Mouse (Mus musculus) erythroblast, embryonic 14.5 days (primary cell): ENCODE measurements at regions not wholly inside any gene's neighbourhood (a gene's known extent, or its start where the extent isn't known, plus 50 kb on each side); places are given as distances from the start of the nearest gene placed in this dataset.

Experiments used
- H3K27me3 ChIP-seq: 2 replicates; pipeline ENCODE4 v1.6.1; 2012; ENCODE audit warnings: inconsistent platforms; ENCODE audit not compliant: control insufficient read depth
- H3K36me3 ChIP-seq: 2 replicates; pipeline ENCODE4 v1.6.1; 2012; ENCODE audit warnings: mild to moderate bottlenecking, inconsistent platforms; ENCODE audit not compliant: control insufficient read depth
- H3K4me1 ChIP-seq: 2 replicates; pipeline ENCODE4 v1.6.1; 2012; ENCODE audit warnings: inconsistent platforms; ENCODE audit not compliant: control insufficient read depth
- H3K4me3 ChIP-seq: replicated peaks from 2 replicates; pipeline ENCODE3; 2012; ENCODE audit warnings: moderate library complexity, mild to moderate bottlenecking, inconsistent platforms
- H3K9me3 ChIP-seq: 2 replicates; pipeline ENCODE4 v1.6.1; 2012; ENCODE audit warnings: low read length, inconsistent platforms, mixed read lengths; ENCODE audit not compliant: control insufficient read depth
- GATA1 ChIP-seq: IDR thresholded peaks from 2 replicates; pipeline ENCODE4 v1.6.1; 2012; ENCODE audit warnings: low read length, inconsistent platforms, mixed read lengths
- TAL1 ChIP-seq: IDR thresholded peaks from 3 replicates; pipeline ENCODE4 v1.6.1; 2012; ENCODE audit warnings: low read length, inconsistent platforms, mixed read lengths

- Histone ChIP-seq H3K4me1 (no peaks in the 10 kb centered on the region), H3K9me3 (no peaks in the 10 kb centered on the region), H3K36me3 (no peaks in the 10 kb centered on the region), H3K27me3 (no peaks in the 10 kb centered on the region), H3K4me3 (no peak overlapping the region)
- TF ChIP-seq GATA1 (no peak), TAL1 (no peak)
Measured at GRCm38 (mm10) chr6:99813102-99813501, 86.9 kb upstream of the Prok2 start.

GRCm38 (mm10) chr6:99811842-99812241 is 85.7 kb upstream of the Prok2 start:
- H3K4me3 ChIP-seq: no peak overlapping the region

GRCm38 (mm10) chr6:99810974-99811798 is 85.0 kb upstream of the Prok2 start:
- no peaks in the 10 kb centered on the region for H3K4me1 ChIP-seq
- H3K9me3 ChIP-seq: peaks cover 3% of the 10 kb centered on the region; the same call in 1 of the 2 replicates
- H3K27me3 ChIP-seq: no peaks in the 10 kb centered on the region
- no peak overlapping the region for H3K4me3 ChIP-seq
- H3K36me3 ChIP-seq: no peaks in the 10 kb centered on the region
- TF ChIP-seq TAL1: no peak
- no peak for TF ChIP-seq GATA1

More at GRCm38 (mm10) chr6:99811842-99812241, 85.7 kb upstream of the Prok2 start:
- no peaks in the 10 kb centered on the region for H3K27me3 ChIP-seq
- H3K4me1 ChIP-seq: no peaks in the 10 kb centered on the region
- peaks cover 2% of the 10 kb centered on the region; the same call in 1 of the 2 replicates for H3K9me3 ChIP-seq
- no peaks in the 10 kb centered on the region for H3K36me3 ChIP-seq
- TF ChIP-seq GATA1 (no peak), TAL1 (no peak)

- Histone ChIP-seq H3K4me3 (no peak overlapping the region), H3K9me3 (peaks cover 3% of the 10 kb centered on the region; the same call in 1 of the 2 replicates), H3K4me1 (no peaks in the 10 kb centered on the region), H3K27me3 (no peaks in the 10 kb centered on the region), H3K36me3 (no peaks in the 10 kb centered on the region)
- TF ChIP-seq GATA1: no peak
- no peak for TF ChIP-seq TAL1
Measured at GRCm38 (mm10) chr6:99804905-99805245, 78.7 kb upstream of the Prok2 start.

- no peaks in the 10 kb centered on the region for H3K27me3 ChIP-seq
- TF ChIP-seq GATA1 (no peak), TAL1 (no peak)
- H3K4me3 ChIP-seq: no peak overlapping the region
- no peaks in the 10 kb centered on the region for H3K36me3 ChIP-seq
- peaks cover 3% of the 10 kb centered on the region; the same call in 1 of the 2 replicates for H3K9me3 ChIP-seq
- H3K4me1 ChIP-seq: no peaks in the 10 kb centered on the region
Measured at GRCm38 (mm10) chr6:99803983-99804904, 78.1 kb upstream of the Prok2 start.

GRCm38 (mm10) chr6:99800919-99801318 is 74.7 kb upstream of the Prok2 start:
- H3K4me3 ChIP-seq: no peak overlapping the region
- no peaks in the 10 kb centered on the region for H3K9me3 ChIP-seq
- H3K36me3 ChIP-seq: no peaks in the 10 kb centered on the region
- H3K4me1 ChIP-seq: no peaks in the 10 kb centered on the region
- TF ChIP-seq TAL1 (no peak), GATA1 (no peak)
- H3K27me3 ChIP-seq: no peaks in the 10 kb centered on the region

- Histone ChIP-seq H3K4me1 (no peaks in the 10 kb centered on the region), H3K9me3 (no peaks in the 10 kb centered on the region), H3K27me3 (no peaks in the 10 kb centered on the region), H3K36me3 (no peaks in the 10 kb centered on the region), H3K4me3 (no peak overlapping the region)
- no peak for TF ChIP-seq TAL1
Measured at GRCm38 (mm10) chr6:99800324-99800723, 74.1 kb upstream of the Prok2 start.

GRCm38 (mm10) chr6:99796390-99796789 is 70.2 kb upstream of the Prok2 start:
- Histone ChIP-seq H3K9me3 (no peaks in the 10 kb centered on the region), H3K4me3 (no peak overlapping the region), H3K4me1 (no peaks in the 10 kb centered on the region), H3K27me3 (no peaks in the 10 kb centered on the region), H3K36me3 (no peaks in the 10 kb centered on the region)
- TF ChIP-seq GATA1: no peak
- TF ChIP-seq TAL1: no peak

GRCm38 (mm10) chr6:99793546-99793945 is 67.4 kb upstream of the Prok2 start:
- Histone ChIP-seq H3K4me3 (no peak overlapping the region), H3K9me3 (no peaks in the 10 kb centered on the region), H3K4me1 (no peaks in the 10 kb centered on the region), H3K36me3 (no peaks in the 10 kb centered on the region), H3K27me3 (no peaks in the 10 kb centered on the region)
- no peak for TF ChIP-seq TAL1
- no peak for TF ChIP-seq GATA1
